Mouse (Mus musculus) embryonic facial prominence, embryonic 10.5 days (tissue): ENCODE results near the gene Sdha. TPM values are rescaled to one million over a fixed set of nuclear protein-coding genes. Genes with fewer than 3 reads are reported as not detected.

ENCODE experiments used
- DNase-seq: peaks from one replicate; pipeline ENCODE4 v3.0.0-alpha.2; 2017; ENCODE audit warnings: low spot score
- H3K27ac ChIP-seq: fragments of 300-500 bp; sonication (generic); replicated peaks from 2 replicates; pipeline ENCODE4 v1.5.1; 2016; ENCODE audit warnings: mild to moderate bottlenecking
- H3K27me3 ChIP-seq: fragments of 300-500 bp; sonication (generic); replicated peaks from 2 replicates; pipeline ENCODE4 v1.6.1; 2016; ENCODE audit warnings: low read depth, mild to moderate bottlenecking; ENCODE audit not compliant: poor library complexity, severe bottlenecking
- H3K36me3 ChIP-seq: fragments of 300-500 bp; sonication (generic); replicated peaks from 2 replicates; pipeline ENCODE4 v1.6.1; 2016; ENCODE audit warnings: mild to moderate bottlenecking, moderate library complexity
- H3K4me1 ChIP-seq: fragments of 300-500 bp; sonication (generic); 2 replicates; pipeline ENCODE4 v1.6.1; 2016
- H3K4me3 ChIP-seq: fragments of 300-500 bp; sonication (generic); 2 replicates; pipeline ENCODE4 v1.5.1; 2016; ENCODE audit warnings: mild to moderate bottlenecking, moderate library complexity
- H3K9me3 ChIP-seq: fragments of 300-500 bp; sonication (generic); 2 replicates; pipeline ENCODE4 v1.6.1; 2016; ENCODE audit warnings: mild to moderate bottlenecking
- WGBS: fragments of 180-500 bp; shearing (Covaris S2); methylation state at CpG from one replicate; pipeline ENCODE4 v1.1.7; 2016; 5-methylcytosine and 5-hydroxymethylcytosine counted together
- polyA plus RNA-seq: library from polyadenylated mRNA; unstranded; fragments of >200 nt; fragmentation: Nextera tagmentation; extraction: Ambion mirVana; gene quantifications from 2 replicates; pipeline ENCODE4 v1.2.1, GENCODE M21; 2016

Sdha gene
- polyA plus RNA-seq, 1 experiment from 2014 or later = 254 TPM

DNA sequence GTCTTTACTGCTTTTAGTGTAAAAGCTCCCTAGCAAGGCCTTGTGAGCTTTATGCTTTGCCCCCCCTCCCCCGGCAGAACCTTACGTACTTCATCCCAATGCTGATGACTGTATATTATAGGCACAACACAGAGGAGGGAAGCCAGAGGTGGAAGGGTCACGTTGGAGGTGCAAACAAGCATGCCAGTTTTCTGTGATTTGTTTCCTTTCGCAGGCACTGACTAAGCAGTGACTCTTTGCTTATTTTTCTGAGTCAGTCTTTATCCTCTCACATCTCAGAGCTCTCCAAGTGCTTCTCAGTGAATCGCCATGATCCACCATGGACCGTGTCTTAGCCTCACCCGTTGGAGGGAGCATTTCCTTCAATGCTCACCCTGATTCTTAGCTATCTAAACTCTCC is 53.7 kb downstream of the Sdha start:
- Histone ChIP-seq H3K27ac (no peak overlapping the region), H3K4me1 (peaks cover 9% of the 10 kb centered on the region), H3K27me3 (peaks cover 19% of the 10 kb centered on the region), H3K9me3 (no peaks in the 10 kb centered on the region), H3K36me3 (no peaks in the 10 kb centered on the region), H3K4me3 (no peak overlapping the region)
- no peak for DNase-seq
- 77% methylated on average over 7 of the region's 7 CpGs for WGBS

DNA sequence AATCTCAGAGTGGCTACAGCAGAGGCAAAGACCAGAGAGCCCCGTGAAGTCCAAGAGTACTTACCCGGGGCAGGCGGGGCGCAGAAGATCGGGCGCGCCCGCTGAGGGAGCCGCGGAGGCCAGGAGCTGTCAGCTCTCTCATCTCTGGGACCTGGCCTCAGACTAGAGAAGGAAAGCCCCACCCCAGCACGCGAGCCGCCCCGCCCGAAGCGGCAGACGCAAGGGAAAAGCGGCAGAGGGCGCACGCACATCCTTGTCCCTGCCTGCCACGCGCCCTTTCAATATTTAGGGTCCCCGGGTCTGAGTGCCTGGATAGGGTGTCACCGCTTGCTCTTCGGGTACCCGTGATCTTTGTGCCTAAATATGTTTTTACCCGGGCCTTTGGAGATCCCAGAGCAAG is 57.9 kb downstream of the Sdha start, which contains the start of gene Ahrr:
Gene Ahrr (minus strand): TSS at position 165 of the 400 bp plus-strand sequence.
- WGBS = under 1% methylated on average over 27 of the region's 27 CpGs
- Histone ChIP-seq H3K4me1 (peaks cover 9% of the 10 kb centered on the region), H3K9me3 (no peaks in the 10 kb centered on the region), H3K27me3 (peaks cover 32% of the 10 kb centered on the region), H3K27ac (no peak within 1 kb of the TSS), H3K4me3 (peak within 1 kb of the TSS; percentile 50), H3K36me3 (no peaks in the 10 kb centered on the region)
- DNase-seq = peak; percentile 79

DNA sequence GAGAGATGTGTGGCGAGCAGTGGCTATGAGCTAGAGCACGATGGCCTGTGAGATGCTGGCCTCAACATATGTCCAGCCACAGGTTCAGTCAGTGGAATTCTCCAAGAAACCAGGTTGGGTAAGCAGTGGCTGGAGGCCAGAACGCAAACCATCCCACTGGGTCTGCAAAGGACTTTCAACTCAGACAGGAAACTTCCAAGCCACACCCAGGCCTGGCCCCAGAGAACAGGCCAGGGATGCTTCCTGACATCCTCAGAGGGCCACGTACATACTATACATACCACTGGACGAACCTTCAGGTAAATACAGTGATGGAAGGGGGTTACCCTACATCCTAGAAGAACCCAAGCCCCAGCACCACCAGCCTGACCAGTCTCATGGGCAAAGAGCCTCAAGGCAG is 60.4 kb downstream of the Sdha start:
- peaks cover 32% of the 10 kb centered on the region for H3K27me3 ChIP-seq
- H3K4me1 ChIP-seq = peaks cover 9% of the 10 kb centered on the region
- no peaks in the 10 kb centered on the region for H3K36me3 ChIP-seq
- H3K4me3 ChIP-seq = no peak overlapping the region
- no peaks in the 10 kb centered on the region for H3K9me3 ChIP-seq
- no peak overlapping the region for H3K27ac ChIP-seq
- WGBS = 90% methylated on average over 5 of the region's 5 CpGs
- no peak for DNase-seq

DNA sequence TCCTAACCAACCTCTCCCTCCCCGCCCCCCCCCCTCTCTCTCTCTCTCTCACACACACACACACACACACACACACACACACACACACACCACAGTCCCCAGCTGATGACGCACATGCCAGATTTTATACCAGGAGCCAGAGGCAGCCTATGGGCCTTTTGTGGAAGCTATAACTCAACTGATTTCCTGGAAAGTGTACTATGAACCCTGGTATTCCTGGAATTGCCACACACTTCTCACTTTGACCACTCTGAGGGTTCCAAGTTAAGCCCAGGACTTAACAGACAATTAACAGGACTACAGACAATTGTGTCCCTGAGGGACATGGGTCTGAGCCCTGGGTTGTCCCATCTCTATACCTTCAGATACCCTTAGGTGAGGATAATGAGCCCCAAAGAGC is 67.8 kb downstream of the Sdha start:
- Histone ChIP-seq H3K9me3 (no peaks in the 10 kb centered on the region), H3K4me3 (no peak overlapping the region), H3K4me1 (no peaks in the 10 kb centered on the region), H3K27ac (no peak overlapping the region), H3K27me3 (no peaks in the 10 kb centered on the region), H3K36me3 (no peaks in the 10 kb centered on the region)
- DNase-seq = no peak
- whole genome bisulfite sequencing = 97% methylated on average over 1 of the region's 2 CpGs

DNA sequence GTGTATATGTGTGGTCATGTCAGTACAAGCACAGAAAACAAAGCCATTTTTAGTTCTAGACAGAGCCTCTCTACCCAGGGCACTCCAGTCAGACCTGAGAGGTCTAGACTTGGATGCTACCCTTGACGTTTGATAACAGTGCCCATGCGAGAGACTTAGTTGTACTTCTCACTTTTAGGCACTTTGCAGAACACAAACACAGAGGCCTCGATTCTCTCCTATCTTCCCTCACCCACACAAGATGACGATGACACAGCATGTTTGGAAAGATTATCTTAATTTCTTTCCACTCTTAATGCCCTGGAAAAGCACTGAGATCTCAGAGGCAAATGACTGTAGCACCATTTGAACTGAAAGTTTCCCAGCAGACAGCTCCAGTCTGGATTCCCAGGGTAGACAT is 74.4 kb downstream of the Sdha start:
- no peaks in the 10 kb centered on the region for H3K4me1 ChIP-seq
- H3K27ac ChIP-seq = no peak overlapping the region
- H3K4me3 ChIP-seq = no peak overlapping the region
- H3K9me3 ChIP-seq = no peaks in the 10 kb centered on the region
- H3K36me3 ChIP-seq = no peaks in the 10 kb centered on the region
- DNase-seq = no peak
- H3K27me3 ChIP-seq = no peaks in the 10 kb centered on the region
- WGBS = 84% methylated on average over 4 of the region's 4 CpGs

Other genes starting within 250 kb of the Sdha start
- 0.02 TPM in 1 of 2 replicates, not detected in the other for gene Slc9a3, start 228.8 kb downstream of the Sdha start, polyA plus RNA-seq
- 77.4 and 82.2 TPM in 2 replicates for gene Exoc3, start 141.5 kb downstream of the Sdha start, polyA plus RNA-seq
- 1.1 and 1.5 TPM in 2 replicates for gene Ahrr, start 57.9 kb downstream of the Sdha start, polyA plus RNA-seq
- gene Pdcd6, start 32.7 kb downstream of the Sdha start, polyA plus RNA-seq = 128 and 135 TPM in 2 replicates
- 55.8 and 59.1 TPM in 2 replicates for gene Ccdc127, start within 50 bp of the Sdha start, polyA plus RNA-seq
- gene Lrrc14b, start 13.7 kb upstream of the Sdha start, polyA plus RNA-seq = not detected in 2 replicates
- 6.4 and 6.9 TPM in 2 replicates for gene Zfp72, start 40.6 kb upstream of the Sdha start, polyA plus RNA-seq
- gene Ftl1-ps1, start 49.4 kb upstream of the Sdha start, polyA plus RNA-seq = 88.2 and 91.3 TPM in 2 replicates
- gene Zfp825, start 143.7 kb upstream of the Sdha start, polyA plus RNA-seq = 22.1 and 25.9 TPM in 2 replicates